Mouse (Mus musculus) spleen, adult 18-20 months (tissue): ENCODE results near the gene Lin52.

ENCODE experiments used
- DNase-seq, 2 experiments: peaks; one replicate each; pipeline ENCODE4 v3.0.0; 2022; ENCODE audit warnings: mixed read lengths in 2 of 2

Gene Lin52

DNA sequence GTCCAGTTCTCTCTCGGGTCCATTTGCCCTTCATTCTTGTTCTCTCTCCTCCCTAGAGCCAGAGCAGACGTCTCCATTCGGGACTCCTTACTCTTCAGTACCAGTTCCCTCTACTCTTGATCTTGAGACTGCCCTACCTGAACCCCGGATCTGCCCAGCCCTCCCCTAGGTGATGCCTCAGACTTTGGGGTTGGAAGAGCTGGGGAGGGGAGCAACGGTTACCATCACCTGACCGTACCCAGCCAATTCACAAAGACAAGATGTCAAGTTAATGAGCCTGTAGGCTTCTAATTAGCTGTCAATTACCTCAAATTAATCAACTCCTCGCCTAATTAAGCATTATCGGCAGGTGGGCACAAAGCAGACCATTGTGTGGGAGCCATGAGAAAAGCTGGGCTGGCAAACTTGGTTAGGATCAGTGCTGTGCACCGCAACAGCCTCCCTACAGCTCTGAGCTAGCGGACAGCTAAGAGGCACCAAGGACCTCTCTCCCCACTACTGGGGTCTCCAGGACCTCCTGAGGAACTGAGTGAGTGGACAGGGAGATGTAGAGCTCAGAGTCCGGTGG is 90.3 kb downstream of the Lin52 start:
- no peak for DNase-seq

DNA sequence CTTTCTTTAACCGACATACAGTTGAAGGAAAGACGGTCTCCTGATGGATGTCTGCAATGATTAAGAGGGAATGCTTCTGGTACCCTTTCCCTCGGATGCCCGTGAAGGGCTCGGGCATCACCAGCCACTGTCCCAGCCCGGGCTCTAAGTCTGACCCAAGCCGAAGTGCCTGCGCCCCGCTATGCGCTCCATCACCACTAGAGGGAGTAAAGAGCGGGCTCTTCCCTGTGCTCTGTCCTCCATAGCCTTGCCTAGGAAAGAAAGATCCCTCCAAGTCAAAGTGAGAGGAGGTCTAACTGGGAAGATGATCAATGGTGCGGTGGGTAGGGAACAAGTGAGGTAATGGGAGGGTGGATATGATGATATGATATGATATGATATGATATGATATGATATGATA is 94.8 kb downstream of the Lin52 start:
- DNase-seq, result peak in 1 of 2 experiments; percentile 55

DNA sequence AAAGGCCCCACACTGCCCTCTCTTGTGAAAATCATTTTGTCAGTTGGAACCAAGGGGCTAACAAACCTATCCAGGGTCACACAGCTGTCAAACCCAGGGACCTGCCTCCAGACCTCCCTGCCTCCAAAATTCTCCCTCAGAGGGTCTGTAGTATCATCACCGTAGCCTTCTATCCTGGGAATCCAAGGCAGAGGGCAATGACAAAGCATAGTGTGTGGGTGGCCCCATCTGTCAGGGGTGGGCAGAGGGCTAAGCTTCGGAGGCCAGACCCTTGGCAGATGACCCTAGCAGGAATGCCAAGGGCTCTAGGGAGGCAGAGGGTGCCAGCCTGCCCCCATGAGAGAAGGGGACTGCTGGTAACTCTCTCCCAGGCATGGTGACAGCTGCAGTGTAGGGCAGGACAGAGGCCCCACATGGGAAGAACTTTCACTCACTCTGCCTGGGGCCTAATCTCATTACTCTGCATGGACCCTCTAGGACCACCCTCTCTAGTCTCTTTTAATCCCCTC is 95.4 kb downstream of the Lin52 start:
- DNase-seq, result no peak

DNA sequence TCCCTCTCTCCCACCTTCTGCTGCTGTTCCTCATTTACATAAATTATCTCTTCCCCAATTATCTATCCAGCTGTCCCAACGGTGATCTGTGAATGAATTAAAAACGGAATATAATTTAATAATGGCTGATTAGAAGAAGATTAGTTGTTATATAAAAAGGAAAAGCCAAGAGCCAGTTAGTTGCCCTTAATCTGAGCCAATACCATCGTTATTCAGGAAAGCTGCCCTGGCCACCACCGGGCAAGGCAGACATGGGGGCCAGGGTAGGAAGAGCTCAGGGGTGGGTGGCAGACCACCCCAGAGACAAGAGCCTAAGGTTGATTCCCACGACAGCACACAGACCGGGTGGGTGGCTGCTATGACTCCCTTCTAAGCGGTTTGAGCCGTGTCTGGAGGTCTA is 97.0 kb downstream of the Lin52 start:
- DNase-seq, result no peak

DNA sequence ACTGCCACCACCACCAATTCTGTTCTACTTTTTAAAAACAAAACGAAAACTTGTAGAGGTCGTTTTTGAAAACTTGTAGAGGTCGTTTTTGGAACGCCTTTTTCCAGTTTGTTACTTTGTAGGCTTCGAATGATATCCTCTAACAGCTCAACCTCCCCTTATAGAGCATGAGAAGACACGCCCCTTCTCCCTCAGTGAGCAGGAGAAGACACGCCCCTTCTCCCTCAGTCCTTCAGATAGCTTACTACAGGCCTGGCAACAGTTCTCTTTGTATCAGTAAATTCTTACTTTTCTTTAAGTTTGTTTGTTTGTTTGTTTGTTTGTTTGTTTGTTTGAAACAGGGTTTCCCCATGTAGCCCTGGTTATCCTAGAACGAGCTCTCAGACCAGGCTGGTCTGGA is 104.0 kb downstream of the Lin52 start:
- DNase-seq, result no peak

DNA sequence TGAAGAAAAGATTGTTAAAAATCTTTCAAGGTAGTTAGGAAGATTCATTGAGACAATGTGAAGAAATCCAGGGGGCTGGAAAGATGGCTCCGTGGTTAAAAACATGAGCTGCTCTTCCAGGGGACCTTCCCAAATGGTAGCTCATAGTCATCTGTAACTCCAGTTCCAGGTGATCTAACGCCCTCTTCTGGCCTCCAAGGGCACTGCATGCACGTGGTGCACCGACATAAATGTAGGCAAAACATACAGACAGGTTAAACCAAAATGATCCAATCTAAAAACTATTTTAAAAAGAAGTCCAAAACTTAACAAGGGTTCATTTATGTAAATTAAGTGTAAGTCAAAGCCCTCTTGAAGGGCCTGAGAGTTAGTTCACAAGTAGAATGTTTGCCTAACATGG is 111.3 kb downstream of the Lin52 start:
- no peak for DNase-seq

DNA sequence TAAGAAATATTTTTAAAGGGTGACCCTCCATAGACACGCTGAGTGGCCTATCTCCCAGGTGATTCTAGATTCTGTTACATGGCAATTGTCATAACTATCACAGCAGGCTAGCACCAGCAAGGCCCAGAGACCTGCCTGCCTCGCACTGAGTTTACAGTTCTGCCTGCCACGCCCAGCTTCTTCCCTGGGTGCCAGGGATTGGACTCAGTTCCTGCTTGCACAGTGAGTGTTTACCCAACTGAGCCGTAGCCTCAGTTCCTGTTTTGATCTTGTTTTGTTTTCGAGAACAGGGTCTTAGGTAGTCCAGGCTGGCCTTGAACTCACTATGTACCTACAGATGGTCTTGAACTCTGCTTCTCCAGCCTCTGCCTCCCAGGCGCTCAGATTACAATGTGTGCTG is 116.4 kb downstream of the Lin52 start:
- no peak for DNase-seq

DNA sequence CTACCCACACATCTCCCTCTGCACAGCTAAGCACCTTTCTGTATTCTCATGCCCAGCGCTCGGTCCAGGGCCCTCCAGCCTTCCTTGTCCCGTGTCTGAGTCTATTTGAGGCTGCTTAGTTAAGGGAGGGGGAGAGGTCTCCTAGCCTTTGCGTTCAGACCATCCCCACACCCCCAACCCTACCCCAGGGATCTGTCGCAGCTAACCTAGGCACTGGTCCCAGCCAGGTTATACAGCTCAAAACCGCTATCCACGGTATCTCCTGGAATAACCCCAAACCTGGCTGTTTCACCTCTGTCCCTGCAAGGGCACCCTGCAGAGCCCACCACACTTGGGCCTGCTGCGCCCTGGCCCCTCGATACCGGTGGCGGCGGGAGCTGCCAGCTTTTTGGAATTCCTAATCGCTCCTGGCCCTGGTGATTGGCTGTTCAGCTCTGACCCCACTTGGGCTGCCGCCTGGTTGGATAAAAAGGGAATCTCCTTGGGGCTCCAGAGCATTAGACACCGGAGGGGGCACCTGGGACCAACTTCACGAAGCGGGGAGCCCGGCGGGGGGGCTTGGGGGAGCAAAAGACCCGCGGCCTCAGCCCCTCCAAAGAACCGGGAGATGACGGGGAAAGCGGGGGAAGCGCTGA is 118.2 kb downstream of the Lin52 start, which contains the start of gene Vsx2:
Gene Vsx2 (plus strand): TSS at position 427 of the 635 bp plus-strand sequence.
- no peak for DNase-seq

DNA sequence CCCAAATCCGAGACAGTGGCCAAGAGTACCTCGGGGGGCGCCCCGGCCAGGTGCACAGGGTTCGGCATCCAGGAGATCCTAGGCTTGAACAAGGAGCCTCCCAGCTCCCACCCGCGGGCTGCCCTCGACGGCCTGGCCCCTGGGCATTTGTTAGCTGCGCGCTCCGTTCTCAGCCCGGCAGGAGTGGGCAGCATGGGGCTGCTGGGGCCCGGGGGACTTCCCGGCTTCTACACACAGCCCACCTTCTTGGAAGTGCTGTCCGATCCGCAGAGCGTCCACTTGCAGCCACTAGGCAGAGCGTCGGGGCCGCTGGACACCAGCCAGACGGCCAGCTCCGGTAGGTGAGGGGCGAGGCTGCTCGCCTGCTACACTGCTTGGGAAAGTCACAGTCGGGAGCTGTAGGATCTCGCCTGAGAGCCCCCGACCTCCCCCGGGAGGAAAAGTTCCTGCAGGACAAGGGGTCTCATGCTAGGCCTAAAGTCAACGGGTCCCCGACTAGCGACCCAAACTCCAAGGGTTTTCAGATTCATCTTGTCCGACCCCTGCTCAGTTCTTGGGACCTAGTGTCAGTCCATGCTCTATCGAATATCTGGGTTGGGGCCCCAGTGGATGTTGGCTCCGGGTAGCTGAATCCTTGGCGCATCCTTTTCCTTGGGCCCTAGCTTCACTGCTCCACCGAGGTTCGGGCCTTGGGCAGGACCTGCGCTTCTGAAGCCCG is 118.9 kb downstream of the Lin52 start:
- DNase-seq, result no peak

DNA sequence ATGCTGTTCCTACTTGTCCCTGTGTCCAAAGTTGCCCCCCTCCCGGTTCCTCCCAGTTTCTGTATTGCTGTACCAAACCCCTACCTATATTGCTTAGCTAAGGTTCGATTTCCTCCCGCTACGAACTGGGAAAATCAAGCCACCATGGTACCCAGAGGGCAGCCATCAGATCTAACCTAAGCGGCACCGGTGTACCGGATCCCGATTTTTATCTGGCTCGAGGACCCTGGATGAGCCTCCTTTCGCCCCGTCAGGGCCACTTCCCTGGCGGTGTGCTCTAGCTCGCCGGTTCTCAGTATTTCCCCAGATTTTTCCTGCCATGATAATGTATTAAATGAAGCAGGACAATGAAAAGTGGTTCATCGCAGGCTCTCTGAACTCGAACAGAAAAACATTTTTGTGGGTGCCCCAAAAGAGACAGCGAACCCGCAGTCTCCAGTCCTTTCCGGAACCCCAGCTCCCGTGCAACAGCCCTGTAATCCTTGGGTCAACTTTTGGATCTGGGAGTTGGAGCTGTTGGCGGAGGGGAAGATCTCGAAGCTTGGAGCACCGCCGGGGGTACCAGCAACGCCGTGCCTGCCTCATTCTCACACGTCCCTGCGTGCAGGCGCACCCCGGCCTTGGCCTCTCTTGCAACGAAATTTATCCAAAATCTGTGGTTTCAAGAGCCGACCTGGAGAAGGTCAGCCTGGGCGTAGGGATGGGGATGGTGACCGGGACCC is 119.6 kb downstream of the Lin52 start:
- no peak for DNase-seq

DNA sequence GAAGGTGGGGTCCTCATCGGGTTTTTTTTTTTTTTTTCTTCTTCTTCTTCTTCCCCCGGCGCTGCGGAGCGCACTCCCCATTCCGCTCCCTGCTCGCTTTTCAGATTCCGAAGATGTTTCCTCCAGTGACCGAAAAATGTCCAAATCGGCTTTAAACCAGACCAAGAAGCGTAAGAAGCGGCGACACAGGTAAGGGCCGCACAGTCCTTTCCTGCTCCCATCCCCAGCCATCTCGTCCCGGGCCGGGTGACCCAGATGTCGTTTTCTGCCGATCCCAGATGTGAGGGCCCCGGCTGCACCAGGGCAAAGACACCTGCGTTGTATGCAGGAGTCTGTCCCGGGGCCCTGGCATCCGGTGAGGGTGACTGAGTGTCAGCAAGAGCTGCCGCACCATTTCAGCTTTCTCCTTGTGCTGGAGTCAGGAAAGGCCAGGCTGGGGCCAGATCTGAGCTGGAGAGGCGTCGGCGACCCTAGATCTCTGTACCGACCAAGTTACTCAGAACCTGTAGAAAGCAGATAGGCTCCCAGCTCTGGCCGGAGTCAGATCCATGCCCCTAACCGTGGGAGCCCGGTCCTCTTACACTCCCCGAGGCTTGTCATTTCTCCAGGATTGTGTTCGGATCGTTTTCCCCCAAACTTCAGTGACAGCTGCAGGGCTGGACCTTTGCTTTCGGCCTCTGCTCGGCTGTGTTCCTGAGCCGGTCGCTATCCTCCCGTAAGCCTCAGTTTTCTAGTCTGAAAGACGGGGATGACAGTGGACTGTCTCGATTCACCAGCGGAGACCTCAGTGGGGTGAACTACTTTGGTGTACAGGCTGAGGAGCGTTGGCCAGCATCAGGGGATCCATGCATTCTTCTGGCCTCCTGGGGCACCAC is 120.5 kb downstream of the Lin52 start:
- no peak for DNase-seq

DNA sequence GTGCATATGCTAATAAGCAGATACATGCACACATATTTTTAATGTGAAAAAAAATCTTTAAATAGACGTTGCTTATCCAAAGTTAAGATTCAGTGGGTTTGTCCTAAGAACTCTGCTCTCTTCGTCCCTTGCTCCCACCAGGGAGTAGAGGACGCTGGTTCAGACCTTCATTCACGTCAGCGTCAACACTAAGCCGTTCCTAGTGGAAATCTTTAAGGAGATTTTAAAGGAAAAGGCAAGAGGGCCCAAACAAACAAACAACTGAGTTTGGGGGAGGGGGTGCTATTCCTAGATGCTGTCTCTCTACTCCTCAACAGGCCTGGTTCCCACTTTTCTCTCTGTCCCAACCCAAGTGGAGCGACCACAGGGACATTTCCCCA is 121.1 kb downstream of the Lin52 start:
- DNase-seq, result no peak

DNA sequence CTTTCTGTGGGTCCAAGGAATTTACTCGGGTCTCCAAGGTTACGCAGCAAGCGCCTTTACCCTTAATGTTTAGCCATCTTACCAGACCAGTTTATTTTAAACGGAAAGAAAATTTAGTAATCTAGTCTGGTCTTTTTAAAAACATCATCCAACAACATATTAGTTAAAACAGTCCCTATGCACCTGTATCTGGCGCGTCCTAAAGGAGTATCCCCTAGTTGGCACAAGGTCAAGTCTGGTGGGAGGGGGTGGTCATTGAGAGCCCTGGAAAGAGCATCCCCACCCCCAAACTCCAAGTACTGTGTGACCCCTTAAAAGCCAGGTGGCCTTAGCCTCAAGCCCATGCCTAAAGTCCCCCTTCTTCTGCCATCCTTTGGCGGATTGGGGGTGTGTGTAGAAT is 121.9 kb downstream of the Lin52 start:
- no peak for DNase-seq

DNA sequence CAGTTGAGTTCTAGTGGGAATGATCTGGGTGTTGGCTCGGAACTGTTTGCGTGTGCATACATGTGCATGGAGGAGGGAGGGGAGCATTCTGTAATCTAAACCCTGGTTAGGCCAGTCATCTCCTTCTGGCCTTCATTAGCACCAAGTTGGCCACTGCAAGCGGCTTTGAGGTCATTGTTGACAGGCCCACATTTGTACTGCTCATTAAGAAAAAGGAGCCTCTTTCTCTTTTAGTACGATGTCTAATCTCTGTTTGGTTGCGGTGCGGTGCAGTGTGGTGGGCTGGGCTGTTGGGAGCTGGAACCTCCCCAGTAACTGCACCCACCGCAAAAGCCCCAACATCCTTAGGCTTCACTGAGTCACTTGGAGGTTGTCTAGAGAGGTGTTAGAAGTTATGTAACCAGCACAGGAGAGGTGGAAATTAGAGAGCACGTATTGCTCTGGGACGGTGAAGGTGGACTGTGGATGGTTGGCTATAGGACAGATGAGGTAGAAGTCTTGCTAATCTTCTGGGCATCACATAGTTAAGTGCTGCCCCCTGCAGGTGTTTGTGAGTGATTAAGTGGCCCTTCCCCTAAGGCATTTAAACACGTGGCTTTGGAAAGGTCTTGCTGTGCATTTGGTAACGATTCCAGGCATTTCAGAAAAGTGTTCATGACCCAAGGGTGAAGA is 126.7 kb downstream of the Lin52 start:
- no peak for DNase-seq

DNA sequence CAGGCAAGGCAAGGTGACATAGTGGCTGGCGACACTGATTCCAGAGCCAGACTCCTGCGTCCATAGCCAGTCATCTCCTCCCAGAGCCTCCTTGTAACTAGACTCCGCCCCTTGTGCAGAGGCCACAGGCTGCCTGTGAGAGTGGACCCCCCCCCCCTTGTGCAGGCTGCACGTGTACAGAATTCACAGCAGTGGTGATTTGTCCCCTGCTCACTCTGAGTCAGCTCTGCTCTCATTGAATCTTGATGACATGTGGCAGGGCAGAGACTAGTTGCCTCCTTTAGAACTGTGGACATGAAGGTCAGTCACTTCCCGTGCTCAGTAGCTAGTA is 127.2 kb downstream of the Lin52 start:
- no peak for DNase-seq

DNA sequence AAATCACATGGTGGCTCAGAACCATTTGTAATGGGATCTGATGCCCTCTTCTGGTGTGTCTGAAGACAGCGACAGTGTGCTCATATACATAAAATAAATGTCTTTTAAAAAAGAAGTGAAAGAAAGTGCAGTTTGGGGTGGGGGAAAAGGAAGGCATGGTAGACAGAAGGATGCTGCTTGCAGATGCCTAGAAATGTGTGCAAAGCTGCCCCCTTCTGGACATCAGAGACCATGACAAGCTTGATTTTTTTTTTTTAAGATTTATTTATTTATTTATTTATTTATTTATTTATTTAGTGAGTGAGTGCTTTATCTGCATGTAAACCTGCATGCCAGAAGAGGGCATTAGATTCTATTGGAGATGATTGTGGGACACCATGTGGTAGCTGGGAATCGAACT is 130.1 kb downstream of the Lin52 start:
- no peak for DNase-seq

DNA sequence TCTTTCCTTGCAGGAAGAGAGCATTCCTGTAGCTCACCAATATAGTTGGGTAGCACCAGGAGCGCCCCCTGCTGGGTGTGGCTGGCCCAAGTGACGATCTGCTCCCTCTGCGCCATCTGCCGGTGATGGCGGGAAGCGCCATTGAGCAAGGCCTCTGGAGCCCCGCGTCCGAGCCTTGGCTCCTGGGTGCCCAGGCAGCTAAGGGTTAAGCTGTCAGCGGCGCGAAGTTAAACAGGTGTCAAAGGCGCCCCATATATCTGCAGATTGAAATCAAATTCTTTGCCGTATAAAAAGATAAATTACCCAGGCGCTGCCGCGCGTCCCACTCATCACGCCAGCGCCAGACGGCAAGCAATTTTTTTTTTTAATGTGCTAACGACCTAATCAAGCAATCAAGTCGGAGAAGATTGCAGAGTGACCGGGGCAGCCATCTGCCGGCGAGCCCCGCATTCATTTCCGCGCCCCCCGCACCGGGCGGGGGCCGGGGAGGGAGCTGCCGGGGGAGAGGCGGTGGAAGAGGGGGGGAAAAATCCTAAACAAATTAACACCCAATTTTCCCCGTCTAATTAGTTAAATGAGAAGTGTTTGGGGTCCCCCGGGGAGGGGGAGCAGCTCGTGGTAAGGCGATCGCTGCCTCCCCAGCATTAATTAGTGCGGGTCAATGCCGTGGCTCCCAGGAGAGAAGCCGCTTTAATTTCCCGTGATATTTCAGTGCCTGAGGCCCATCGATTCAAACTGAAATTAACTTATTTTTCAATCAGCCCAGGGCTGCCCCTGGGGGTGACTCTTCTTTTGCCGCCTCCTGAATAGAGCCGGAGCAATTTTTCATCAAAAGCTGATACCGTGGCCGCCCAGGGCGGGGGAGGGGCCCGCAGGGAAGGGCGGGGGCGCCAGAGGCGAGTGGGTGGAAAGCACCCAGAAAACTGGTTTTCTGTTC is 138.9 kb downstream of the Lin52 start:
- DNase-seq, result peak; percentile 72 to 93
